Mouse (Mus musculus): ENCODE measurements around the gene Tnks2. TPM values are rescaled to one million over a fixed set of nuclear protein-coding genes. Genes with fewer than 3 reads are reported as not detected.
A peak's percentile ranks its signal among the peaks of the same experiment; 100 is the strongest.

Tnks2 gene
- total and polyA plus RNA-seq, 3 experiments: 59.7 to 90.5 (median 73.1) TPM

DNA sequence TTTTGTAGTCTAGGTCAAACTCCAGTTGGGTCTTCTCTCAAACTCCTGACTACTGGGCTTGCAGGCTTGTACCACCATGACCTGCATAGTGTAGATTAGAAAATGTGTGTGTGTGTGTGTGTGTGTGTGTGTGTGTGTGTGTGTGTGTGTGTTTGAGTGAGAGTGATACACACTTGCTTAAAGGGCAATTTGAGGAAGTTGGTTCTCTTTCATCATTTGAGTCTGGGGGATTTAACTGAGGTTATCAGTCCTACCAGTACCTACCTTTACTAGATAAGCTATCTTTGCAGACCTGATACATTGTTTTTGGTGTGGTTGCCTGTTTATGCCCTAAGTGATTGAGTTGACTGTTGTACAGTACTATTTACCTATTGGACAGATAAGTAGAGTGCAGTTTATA, 98.1 kb downstream of the Tnks2 start:
- Histone ChIP-seq H3K79me2 (replicated peaks; ENCODE audit: control insufficient read depth, extremely low read depth, insufficient read depth, poor library complexity, severe bottlenecking) (peaks cover 87% of the 10 kb centered on the region), H3K36me3 (replicated peaks in 1 of 2; ENCODE audit: control insufficient read depth in 1 of 2, insufficient read depth in 1 of 2, low read length in 1 of 2) (peaks cover 3 to 23% of the 10 kb centered on the region in 2 experiments), H3K4me1 (ENCODE audit: control insufficient read depth in 1 of 2, insufficient read depth in 2 of 2) (peaks cover 3 to 26% of the 10 kb centered on the region in 2 experiments; a peak in 3 of 4 replicates), H3K27ac (ENCODE audit: insufficient read depth, low read depth) (no peak overlapping the region), H3K27me3 (replicated peaks) (no peaks in the 10 kb centered on the region), H3K9me3 (replicated peaks; ENCODE audit: low read length) (no peaks in the 10 kb centered on the region), H3K4me3 (replicated peaks in 1 of 3; ENCODE audit: low read depth in 2 of 3, low read length in 2 of 3, poor library complexity in 1 of 3) (no peak overlapping the region), H3K9ac (ENCODE audit: insufficient read depth, low read depth) (no peak overlapping the region), H3K4me2 (ENCODE audit: insufficient read depth, low read depth, poor library complexity, severe bottlenecking) (peak overlapping the region; percentile 29; the same call in 1 of the 2 replicates)
- DNase-seq (ENCODE audit: extremely low read depth): no peak
- in situ Hi-C loops (cut with MboI; ENCODE audit: low pct_ligation_motif_present, low pct_unique_long_range_greater_than_20kb, low sequenced_read_pairs): no loop called here
- no peak for TF ChIP-seq RCOR1 (conservative IDR thresholded peaks at IDR 0.05; ENCODE audit: low read depth, low read length)
- TF ChIP-seq IRF4 (IDR thresholded peaks at IDR 0.05; ENCODE audit: low read depth, low read length): no peak
- no peak for TF ChIP-seq ZNF384 (IDR thresholded peaks at IDR 0.05; ENCODE audit: low read depth, low read length)
- dilution Hi-C loops (cut with MboI; ENCODE audit: extremely low pct_ligation_motif_present, extremely low pct_unique_long_range_greater_than_20kb, low sequenced_read_pairs): no loop called here

DNA sequence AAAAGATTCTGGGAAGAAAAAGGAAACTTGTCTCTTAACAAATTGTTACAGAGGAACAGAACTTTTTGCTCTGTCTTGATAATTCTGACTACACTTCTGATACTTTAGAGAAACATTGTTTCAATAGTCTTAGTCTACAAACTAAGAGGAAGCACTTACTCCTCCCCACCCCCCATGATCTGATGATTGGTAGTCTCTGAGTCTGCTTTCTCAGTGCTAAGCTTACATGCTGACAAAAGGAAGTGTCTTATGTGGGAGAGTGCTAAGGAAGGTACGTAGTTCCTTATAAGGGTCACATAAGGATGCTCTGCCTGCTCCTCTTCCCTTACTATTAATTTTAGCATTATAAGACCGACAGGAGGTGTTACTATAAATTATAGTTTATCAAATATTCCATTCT, 98.6 kb downstream of the Tnks2 start:
- DNase-seq (ENCODE audit: extremely low read depth): peak; percentile 21
- Histone ChIP-seq H3K4me1 (ENCODE audit: control insufficient read depth in 1 of 2, insufficient read depth in 2 of 2) (peaks cover 3 to 26% of the 10 kb centered on the region in 2 experiments; a peak in 3 of 4 replicates), H3K36me3 (replicated peaks in 1 of 2; ENCODE audit: control insufficient read depth in 1 of 2, insufficient read depth in 1 of 2, low read length in 1 of 2) (peaks cover 3 to 23% of the 10 kb centered on the region in 2 experiments)

DNA sequence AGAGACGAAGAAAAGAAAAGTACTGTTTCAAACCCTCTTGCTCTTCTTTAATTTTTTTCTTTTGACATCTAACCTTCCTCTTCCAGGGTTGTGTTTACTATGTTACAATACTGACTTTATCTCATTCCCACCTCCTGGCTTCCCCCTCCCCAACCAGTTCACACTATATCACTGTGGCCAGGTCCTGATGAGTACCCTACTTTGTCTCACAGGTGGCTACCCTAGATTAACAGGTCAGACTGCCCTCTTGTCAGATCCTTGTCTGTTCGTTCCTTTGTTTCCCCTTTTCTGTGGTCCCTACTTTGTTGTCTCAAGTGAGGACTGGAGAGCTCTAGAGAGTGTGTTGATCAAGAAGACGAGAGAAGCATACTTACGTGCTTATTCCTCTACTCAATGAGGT, 102.3 kb downstream of the Tnks2 start:
- no peaks in the 10 kb centered on the region for H3K27me3 ChIP-seq (replicated peaks)
- no peak overlapping the region for H3K27ac ChIP-seq (ENCODE audit: insufficient read depth, low read depth)
- peaks cover 80% of the 10 kb centered on the region for H3K79me2 ChIP-seq (replicated peaks; ENCODE audit: control insufficient read depth, extremely low read depth, insufficient read depth, poor library complexity, severe bottlenecking)
- no peak overlapping the region for H3K4me2 ChIP-seq (ENCODE audit: insufficient read depth, low read depth, poor library complexity, severe bottlenecking)
- H3K36me3 ChIP-seq (replicated peaks in 1 of 2; ENCODE audit: control insufficient read depth in 1 of 2, insufficient read depth in 1 of 2, low read length in 1 of 2): peaks cover 3 to 31% of the 10 kb centered on the region in 2 experiments
- in situ Hi-C loops (cut with MboI; ENCODE audit: low pct_ligation_motif_present, low pct_unique_long_range_greater_than_20kb, low sequenced_read_pairs): no loop called here
- H3K4me3 ChIP-seq (replicated peaks in 1 of 3; ENCODE audit: low read depth in 2 of 3, low read length in 2 of 3, poor library complexity in 1 of 3): no peak overlapping the region
- H3K9me3 ChIP-seq (replicated peaks; ENCODE audit: low read length): no peaks in the 10 kb centered on the region
- dilution Hi-C loops (cut with MboI; ENCODE audit: extremely low pct_ligation_motif_present, extremely low pct_unique_long_range_greater_than_20kb, low sequenced_read_pairs): no loop called here
- peaks cover 0 to 17% of the 10 kb centered on the region in 2 experiments; a peak in 2 of 4 replicates for H3K4me1 ChIP-seq (ENCODE audit: control insufficient read depth in 1 of 2, insufficient read depth in 2 of 2)
- TF ChIP-seq IRF4 (IDR thresholded peaks at IDR 0.05; ENCODE audit: low read depth, low read length) (no peak), E2F4 (IDR thresholded peaks at IDR 0.05; ENCODE audit: insufficient replicate concordance, low read depth, low read length) (no peak), POLR2A (IDR thresholded peaks at IDR 0.05; ENCODE audit: low read depth, low read length) (no peak)
- no peak for DNase-seq (ENCODE audit: extremely low read depth)
- no peak overlapping the region for H3K9ac ChIP-seq (ENCODE audit: insufficient read depth, low read depth)

More for the DNA sequence above, 98.6 kb downstream of the Tnks2 start:
- peaks cover 83% of the 10 kb centered on the region for H3K79me2 ChIP-seq (replicated peaks; ENCODE audit: control insufficient read depth, extremely low read depth, insufficient read depth, poor library complexity, severe bottlenecking)
- no peaks in the 10 kb centered on the region for H3K9me3 ChIP-seq (replicated peaks; ENCODE audit: low read length)
- no peak overlapping the region for H3K9ac ChIP-seq (ENCODE audit: insufficient read depth, low read depth)
- dilution Hi-C loops (cut with MboI; ENCODE audit: extremely low pct_ligation_motif_present, extremely low pct_unique_long_range_greater_than_20kb, low sequenced_read_pairs): no loop called here
- H3K27ac ChIP-seq (ENCODE audit: insufficient read depth, low read depth): no peak overlapping the region
- TF ChIP-seq MYC (IDR thresholded peaks at IDR 0.05; ENCODE audit: low read depth, low read length) (no peak), RAD21 (IDR thresholded peaks at IDR 0.05; ENCODE audit: low read depth, low read length) (no peak), ETS1 (conservative IDR thresholded peaks at IDR 0.05; ENCODE audit: low read depth, low read length) (no peak), JUN (IDR thresholded peaks at IDR 0.05; ENCODE audit: insufficient read depth, low read depth, low read length) (no peak), USF2 (conservative IDR thresholded peaks at IDR 0.05; ENCODE audit: low read depth, low read length) (no peak), BHLHE40 (IDR thresholded peaks at IDR 0.05; ENCODE audit: low read depth, low read length) (no peak), MAX (IDR thresholded peaks at IDR 0.05; ENCODE audit: low read length) (no peak), IRF4 (IDR thresholded peaks at IDR 0.05; ENCODE audit: low read depth, low read length) (no peak), SIN3A (IDR thresholded peaks at IDR 0.05; ENCODE audit: low read length) (no peak), ELF1 (IDR thresholded peaks at IDR 0.05; ENCODE audit: low read depth, low read length) (no peak), CHD1 (IDR thresholded peaks at IDR 0.05; ENCODE audit: low read depth, low read length) (no peak), GABPA (IDR thresholded peaks at IDR 0.05; ENCODE audit: insufficient replicate concordance, low read depth, low read length) (no peak), KAT2A (IDR thresholded peaks at IDR 0.05; ENCODE audit: insufficient replicate concordance, low read length) (no peak), UBTF (IDR thresholded peaks at IDR 0.05; ENCODE audit: low read depth, low read length) (no peak)
- no peaks in the 10 kb centered on the region for H3K27me3 ChIP-seq (replicated peaks)
- no peak overlapping the region for H3K4me3 ChIP-seq (replicated peaks in 1 of 3; ENCODE audit: low read depth in 2 of 3, low read length in 2 of 3, poor library complexity in 1 of 3)
- no peak overlapping the region for H3K4me2 ChIP-seq (ENCODE audit: insufficient read depth, low read depth, poor library complexity, severe bottlenecking)
- in situ Hi-C loops (cut with MboI; ENCODE audit: low pct_ligation_motif_present, low pct_unique_long_range_greater_than_20kb, low sequenced_read_pairs): no loop called here
